Mouse (Mus musculus): ENCODE data around the gene Psmb8. TPM values are rescaled to one million over a fixed set of nuclear protein-coding genes. Genes with fewer than 3 reads are reported as not detected.

The Psmb8 gene
- polyA plus RNA-seq, 1 experiment, result 8.7 TPM

DNA sequence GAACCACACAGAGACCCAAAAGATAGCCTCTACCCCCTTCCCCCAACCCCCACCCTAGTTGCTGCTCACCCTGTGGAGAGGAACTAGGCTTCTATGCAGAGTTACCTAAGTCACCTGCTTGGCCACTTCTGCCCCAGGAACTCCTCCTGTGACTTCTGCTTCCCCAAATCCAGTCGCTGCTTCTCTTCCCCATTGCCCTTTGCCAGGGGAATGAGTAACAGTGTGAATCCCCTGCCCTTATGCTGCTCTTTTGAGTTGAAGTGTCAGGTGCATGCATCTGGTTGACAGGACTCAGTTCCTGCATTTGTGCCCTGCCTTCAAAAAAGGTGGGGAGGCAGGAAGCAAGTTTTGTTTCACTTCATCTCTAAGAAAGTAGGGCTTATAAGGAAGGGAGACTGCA lies 23.4 kb upstream of the Psmb8 start:
- Histone ChIP-seq H3K4me3 (ENCODE audit: insufficient read depth, low read length) (no peak overlapping the region), H3K27ac (ENCODE audit: insufficient read depth, low read length) (no peak overlapping the region), H3K4me1 (ENCODE audit: control insufficient read depth, insufficient read depth, low read length) (no peaks in the 10 kb centered on the region)
- TF ChIP-seq CTCF (IDR thresholded peaks at IDR 0.05; ENCODE audit: extremely low read depth, insufficient read depth, low read length), result no peak
- no peak for TF ChIP-seq POLR2A (IDR thresholded peaks at IDR 0.05; ENCODE audit: extremely low read depth, insufficient read depth, low read length)

DNA sequence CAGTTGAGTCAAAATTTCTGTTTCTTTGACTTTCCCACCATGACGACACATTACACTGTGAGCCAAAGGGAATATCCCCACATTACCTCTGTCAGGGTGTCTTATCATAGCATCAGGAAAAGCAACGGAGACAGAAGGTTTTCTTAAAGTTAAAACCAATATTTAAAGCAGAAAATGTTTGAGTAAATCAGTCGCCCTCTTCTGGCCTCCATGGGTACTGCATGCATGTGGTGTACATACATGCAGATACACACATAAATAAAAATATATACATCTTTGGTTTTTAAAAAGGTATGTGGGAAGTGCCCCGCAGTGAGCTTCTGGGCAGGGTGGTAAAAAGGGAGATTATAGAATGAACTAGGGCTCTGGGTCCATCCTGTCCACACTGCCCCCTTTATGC lies 20.3 kb upstream of the Psmb8 start:
- H3K4me3 ChIP-seq (ENCODE audit: insufficient read depth, low read length), result no peak overlapping the region
- no peaks in the 10 kb centered on the region for H3K4me1 ChIP-seq (ENCODE audit: control insufficient read depth, insufficient read depth, low read length)
- no peak for TF ChIP-seq POLR2A (IDR thresholded peaks at IDR 0.05; ENCODE audit: extremely low read depth, insufficient read depth, low read length)
- TF ChIP-seq CTCF (IDR thresholded peaks at IDR 0.05; ENCODE audit: extremely low read depth, insufficient read depth, low read length), result no peak
- no peak overlapping the region for H3K27ac ChIP-seq (ENCODE audit: insufficient read depth, low read length)

DNA sequence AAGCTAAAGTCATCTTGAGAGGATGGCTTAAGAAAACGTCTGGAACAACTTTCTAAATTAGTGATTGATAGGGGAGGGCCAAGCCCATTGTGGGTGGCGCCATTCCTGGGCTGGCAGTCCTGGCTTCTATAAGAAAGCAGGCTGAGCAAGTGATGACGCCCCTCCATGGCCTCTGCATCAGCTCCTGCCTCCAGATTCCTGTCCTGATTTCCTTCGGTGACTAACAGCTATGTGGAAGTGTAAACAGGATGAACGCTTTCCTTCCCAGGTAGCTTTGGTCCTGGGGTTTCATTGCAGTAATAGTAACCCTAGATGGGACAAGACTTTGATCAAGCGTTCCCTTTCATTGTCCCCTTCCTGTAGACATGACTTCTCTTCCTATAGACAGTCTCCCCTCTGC lies 18.5 kb upstream of the Psmb8 start:
- no peaks in the 10 kb centered on the region for H3K4me1 ChIP-seq (ENCODE audit: control insufficient read depth, insufficient read depth, low read length)

DNA sequence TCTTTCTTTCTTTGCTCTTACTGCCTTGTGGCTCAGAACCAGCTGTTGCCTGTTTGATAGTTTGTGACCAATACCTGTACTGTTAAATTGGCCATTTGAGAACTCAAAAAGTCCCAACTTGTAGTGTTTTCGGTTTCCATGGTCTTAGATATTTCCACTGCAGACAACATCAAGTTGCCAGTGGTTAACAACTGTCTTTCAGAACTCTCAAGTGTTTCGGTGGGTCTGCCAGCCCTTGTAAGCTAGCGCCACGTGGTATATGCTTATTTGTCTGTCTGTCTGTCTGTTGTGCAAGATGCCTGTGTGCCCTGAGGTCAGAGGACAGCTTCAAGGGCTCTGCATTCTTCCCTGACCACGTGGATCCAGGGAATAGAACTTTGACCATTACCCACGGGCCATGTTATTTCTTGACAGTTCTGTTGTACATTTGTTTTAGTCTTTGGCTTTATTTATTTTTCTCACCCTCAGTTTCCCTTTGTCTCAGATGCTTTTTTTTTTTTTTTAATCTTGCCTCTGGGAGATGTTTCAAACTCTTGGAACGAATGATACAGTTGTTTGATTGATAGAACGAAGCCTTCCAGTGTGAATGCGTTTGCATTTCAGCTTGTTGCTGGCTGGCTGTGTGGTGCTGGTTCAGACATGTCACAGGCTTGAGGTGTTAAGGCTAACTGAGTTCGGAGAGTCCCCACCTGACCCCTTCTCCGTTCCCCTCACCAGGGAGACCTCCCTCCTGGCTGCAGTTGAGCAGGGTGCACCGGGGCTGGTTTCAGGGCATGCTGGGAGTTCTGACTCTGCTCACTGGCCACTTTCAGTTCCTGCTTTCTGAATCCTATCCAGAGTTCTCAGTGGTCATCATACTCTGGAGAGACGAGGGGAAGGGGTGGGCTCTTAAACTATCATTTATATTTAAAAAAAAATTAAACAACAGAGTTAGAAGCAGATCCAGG lies 17.3 kb upstream of the Psmb8 start:
- TF ChIP-seq CTCF (IDR thresholded peaks at IDR 0.05; ENCODE audit: extremely low read depth, insufficient read depth, low read length) (no peak), POLR2A (IDR thresholded peaks at IDR 0.05; ENCODE audit: extremely low read depth, insufficient read depth, low read length) (no peak)
- Histone ChIP-seq H3K4me3 (ENCODE audit: insufficient read depth, low read length) (no peak overlapping the region), H3K27ac (ENCODE audit: insufficient read depth, low read length) (no peak overlapping the region), H3K4me1 (ENCODE audit: control insufficient read depth, insufficient read depth, low read length) (no peaks in the 10 kb centered on the region)

More for the DNA sequence above, 18.5 kb upstream of the Psmb8 start:
- TF ChIP-seq CTCF (IDR thresholded peaks at IDR 0.05; ENCODE audit: extremely low read depth, insufficient read depth, low read length) (no peak), POLR2A (IDR thresholded peaks at IDR 0.05; ENCODE audit: extremely low read depth, insufficient read depth, low read length) (no peak)
- Histone ChIP-seq H3K4me3 (ENCODE audit: insufficient read depth, low read length) (no peak overlapping the region), H3K27ac (ENCODE audit: insufficient read depth, low read length) (no peak overlapping the region)

DNA sequence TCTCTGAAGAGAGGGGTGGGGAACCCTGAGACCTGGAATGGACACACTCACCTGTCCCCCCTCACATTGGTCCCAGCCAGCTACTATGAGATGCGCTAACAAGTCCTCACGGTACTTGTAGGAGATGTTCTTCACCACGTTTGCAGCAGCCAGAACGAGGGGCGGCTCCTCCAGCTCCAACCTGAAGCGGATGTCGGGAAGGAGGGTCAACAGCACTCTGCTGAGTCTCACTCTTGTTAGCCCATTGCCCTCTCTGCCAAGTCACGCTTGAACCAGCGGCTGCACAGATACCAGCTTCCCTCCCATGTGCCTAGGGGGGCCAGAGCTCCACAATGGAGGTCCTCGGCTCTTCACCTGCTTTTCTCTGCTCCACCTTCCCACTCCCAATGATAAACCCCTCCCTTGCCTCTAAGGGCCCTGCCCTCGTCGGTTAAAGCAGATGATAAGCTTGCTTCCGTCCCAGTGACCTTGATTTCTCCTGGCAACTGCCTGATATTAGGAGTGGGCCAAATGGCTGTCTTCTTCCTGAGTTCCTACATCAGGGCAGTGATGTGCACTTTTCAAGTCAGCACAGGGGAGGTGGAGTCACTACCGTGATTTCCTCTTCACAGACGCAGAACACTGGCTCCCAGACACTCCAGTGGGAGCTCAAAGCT lies 13.8 kb upstream of the Psmb8 start:
- Histone ChIP-seq H3K27ac (ENCODE audit: insufficient read depth, low read length) (no peak overlapping the region), H3K4me1 (ENCODE audit: control insufficient read depth, insufficient read depth, low read length) (no peaks in the 10 kb centered on the region), H3K4me3 (ENCODE audit: insufficient read depth, low read length) (no peak overlapping the region)
- no peak for TF ChIP-seq CTCF (IDR thresholded peaks at IDR 0.05; ENCODE audit: extremely low read depth, insufficient read depth, low read length)
- TF ChIP-seq POLR2A (IDR thresholded peaks at IDR 0.05; ENCODE audit: extremely low read depth, insufficient read depth, low read length), result no peak

DNA sequence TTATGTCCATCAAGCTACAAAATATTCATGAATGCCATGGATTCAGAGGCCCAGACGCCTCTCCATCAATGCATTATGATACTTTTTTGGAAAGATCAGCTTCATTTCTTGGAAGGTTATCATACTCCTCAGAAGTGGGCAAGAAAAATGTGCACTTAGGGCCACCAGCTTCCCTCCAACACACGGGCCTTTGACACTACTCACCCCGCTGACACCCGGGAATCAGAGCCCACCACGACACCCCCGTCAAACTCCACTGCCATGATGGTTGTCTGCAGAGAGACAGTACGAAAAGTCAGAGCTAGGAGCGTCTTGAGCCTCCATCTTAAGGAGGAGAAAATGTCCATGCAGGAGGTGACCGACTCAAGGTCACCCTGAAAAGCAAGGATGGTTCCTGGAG lies 12.0 kb upstream of the Psmb8 start:
- H3K27ac ChIP-seq (ENCODE audit: insufficient read depth, low read length), result no peak overlapping the region
- no peak overlapping the region for H3K4me3 ChIP-seq (ENCODE audit: insufficient read depth, low read length)
- no peaks in the 10 kb centered on the region for H3K4me1 ChIP-seq (ENCODE audit: control insufficient read depth, insufficient read depth, low read length)
- no peak for TF ChIP-seq POLR2A (IDR thresholded peaks at IDR 0.05; ENCODE audit: extremely low read depth, insufficient read depth, low read length)
- no peak for TF ChIP-seq CTCF (IDR thresholded peaks at IDR 0.05; ENCODE audit: extremely low read depth, insufficient read depth, low read length)

DNA sequence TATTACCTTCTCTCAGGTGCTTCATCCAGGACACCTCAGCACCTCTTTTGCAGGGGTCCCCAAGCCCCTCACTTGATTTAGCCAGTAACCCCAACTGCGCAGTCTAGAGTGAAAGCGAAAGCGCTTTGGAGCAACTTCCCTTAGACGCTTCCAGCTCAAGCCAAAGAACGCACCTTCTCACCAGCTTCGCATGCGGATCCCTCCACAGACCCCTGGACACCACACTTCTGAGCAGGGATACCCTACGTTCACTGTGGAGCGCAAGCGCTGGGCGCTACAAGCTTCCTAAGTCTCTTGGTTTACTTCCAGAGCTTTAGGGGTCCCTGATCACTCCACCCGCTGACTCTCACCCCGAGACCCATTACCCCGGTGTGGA lies 10.6 kb upstream of the Psmb8 start:
- H3K4me1 ChIP-seq (ENCODE audit: control insufficient read depth, insufficient read depth, low read length), result no peaks in the 10 kb centered on the region
- TF ChIP-seq CTCF (IDR thresholded peaks at IDR 0.05; ENCODE audit: extremely low read depth, insufficient read depth, low read length) (no peak), POLR2A (IDR thresholded peaks at IDR 0.05; ENCODE audit: extremely low read depth, insufficient read depth, low read length) (no peak)
- H3K4me3 ChIP-seq (ENCODE audit: insufficient read depth, low read length), result peak overlapping the region; percentile 74
- H3K27ac ChIP-seq (ENCODE audit: insufficient read depth, low read length), result no peak overlapping the region

DNA sequence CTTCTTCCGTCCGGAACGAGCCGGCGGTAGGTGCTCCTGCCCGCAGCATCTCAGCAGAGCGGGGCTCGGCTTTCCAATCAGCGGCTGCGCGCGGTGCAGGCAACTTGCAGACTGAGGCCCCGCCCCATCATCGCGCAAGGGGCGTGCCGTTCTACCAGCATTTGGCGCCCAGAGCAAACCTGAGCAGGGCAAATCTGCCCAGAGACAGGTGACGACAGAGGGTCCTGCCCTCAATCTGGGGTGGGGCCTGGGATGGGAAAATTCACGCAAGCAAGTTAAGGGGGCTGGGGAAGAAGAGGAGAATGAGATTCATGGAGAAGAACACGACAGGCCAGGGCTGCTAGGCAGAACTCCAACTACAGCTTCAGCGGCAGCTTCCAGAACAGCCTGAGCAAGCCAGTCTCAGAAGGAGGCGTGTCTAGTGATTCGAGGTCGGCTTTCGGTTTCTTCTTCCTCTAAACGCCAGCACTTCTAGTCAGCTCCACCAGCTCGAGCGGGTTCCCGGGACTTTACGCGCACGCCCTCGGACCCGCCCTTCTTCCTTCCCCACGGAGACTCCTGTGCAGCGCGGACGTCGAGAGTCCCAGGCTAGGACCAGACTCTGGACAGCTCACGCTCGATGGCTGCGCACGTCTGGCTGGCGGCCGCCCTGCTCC lies 10.1 kb upstream of the Psmb8 start, which contains the start of the genes Tap1 and Psmb9:
Gene Tap1 (plus strand): TSS at position 293 of the 656 bp plus-strand sequence.
Gene Psmb9 (minus strand): TSS at position 504 of the 656 bp plus-strand sequence.
- TF ChIP-seq CTCF (IDR thresholded peaks at IDR 0.05; ENCODE audit: extremely low read depth, insufficient read depth, low read length), result no peak
- H3K27ac ChIP-seq (ENCODE audit: insufficient read depth, low read length), result 0 out of 2 replicates have a peak within 1 kb of the TSS, but pooled peaks have one; percentile 16

DNA sequence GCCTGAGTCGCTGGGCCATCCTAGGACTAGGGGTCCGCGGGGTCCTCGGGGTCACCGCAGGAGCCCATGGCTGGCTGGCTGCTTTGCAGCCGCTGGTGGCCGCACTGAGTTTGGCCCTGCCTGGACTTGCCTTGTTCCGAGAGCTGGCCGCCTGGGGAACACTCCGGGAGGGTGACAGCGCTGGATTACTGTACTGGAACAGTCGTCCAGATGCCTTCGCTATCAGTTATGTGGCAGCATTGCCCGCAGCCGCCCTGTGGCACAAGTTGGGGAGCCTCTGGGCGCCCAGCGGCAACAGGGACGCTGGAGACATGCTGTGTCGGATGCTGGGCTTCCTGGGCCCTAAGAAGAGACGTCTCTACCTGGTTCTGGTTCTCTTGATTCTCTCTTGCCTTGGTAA lies 9.5 kb upstream of the Psmb8 start:
- H3K4me3 ChIP-seq (ENCODE audit: insufficient read depth, low read length), result peak overlapping the region; percentile 74; the same call in 1 of the 2 replicates
- H3K4me1 ChIP-seq (ENCODE audit: control insufficient read depth, insufficient read depth, low read length), result no peaks in the 10 kb centered on the region
- no peak for TF ChIP-seq CTCF (IDR thresholded peaks at IDR 0.05; ENCODE audit: extremely low read depth, insufficient read depth, low read length)
- TF ChIP-seq POLR2A (IDR thresholded peaks at IDR 0.05; ENCODE audit: extremely low read depth, insufficient read depth, low read length), result no peak
- 0 out of 2 replicates have a peak overlapping the region, but pooled peaks have one; percentile 16 for H3K27ac ChIP-seq (ENCODE audit: insufficient read depth, low read length)

More for the DNA sequence above, 10.1 kb upstream of the Psmb8 start, which contains the start of the genes Tap1 and Psmb9:
- Histone ChIP-seq H3K4me1 (ENCODE audit: control insufficient read depth, insufficient read depth, low read length) (no peaks in the 10 kb centered on the region), H3K4me3 (ENCODE audit: insufficient read depth, low read length) (peak within 1 kb of the TSS; percentile 74)
